ENCODE assay signal across 14 mouse cellular contexts in the genomic region with DNA sequence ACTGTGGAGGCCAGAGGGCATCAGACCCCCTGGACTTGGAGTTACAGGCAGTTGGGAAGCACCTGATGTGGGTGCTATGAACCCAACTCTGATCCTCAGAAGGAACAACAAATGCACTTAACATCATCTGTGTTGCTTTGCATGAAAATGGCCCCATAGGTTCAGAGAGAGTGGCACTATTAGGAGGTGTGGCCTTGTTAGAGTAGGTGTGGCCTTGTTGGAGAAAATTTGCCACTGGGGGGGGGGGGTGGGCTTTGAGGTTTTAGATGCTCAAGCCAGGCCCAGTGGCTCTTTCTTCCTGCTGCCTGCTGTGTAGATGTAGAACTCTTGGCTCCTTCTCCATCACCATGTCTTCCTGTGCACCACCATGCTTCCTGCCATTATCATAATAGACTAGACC.
"Had no signal": no experiment of that assay in that cellular context is flagged by ENCODE, and none has a peak within 500 bp of the region (broad histone marks: within the 10 kb centered on the region; RNA-seq: fewer than 3 reads in every experiment).

No protein-coding gene starts in this region.

- H3K9me3 ChIP-seq: limb, embryonic 13.5 days; liver, embryonic 13.5 days; midbrain, embryonic 13.5 days had no signal

- DNase-seq: kidney, adult 8-10 months; kidney, postnatal 36 days; left cerebral cortex, postnatal 4 days; liver, embryonic 13.5 days; lung, adult 18-20 months; right cerebral cortex, adult 18-20 months; right cerebral cortex, postnatal 25 days; thymus, postnatal 4 days had no signal

- H3K36me3 ChIP-seq: limb, embryonic 13.5 days; liver, embryonic 13.5 days; midbrain, embryonic 13.5 days had no signal

- ATAC-seq: intestine, postnatal 0 days had no signal

- H3K27ac ChIP-seq: kidney, postnatal 0 days; limb, embryonic 13.5 days; liver, embryonic 13.5 days; midbrain, embryonic 13.5 days; stomach, postnatal 0 days had no signal

- H3K4me3 ChIP-seq: limb, embryonic 13.5 days; liver, embryonic 13.5 days; midbrain, embryonic 13.5 days; myocyte had no signal

- H3K27me3 ChIP-seq: limb, embryonic 13.5 days had no signal

- H3K9ac ChIP-seq: limb, embryonic 13.5 days; liver, embryonic 13.5 days; midbrain, embryonic 13.5 days had no signal
